Mouse (Mus musculus): ENCODE measurements at regions not wholly inside any gene's neighbourhood (a gene's known extent, or its start where the extent isn't known, plus 50 kb on each side); places are given as distances from the start of the nearest gene placed in this dataset.
"Not testable (repeated sequence)": the region's sequence is repeated elsewhere in the genome, so short reads cannot be mapped to it uniquely, and the experiment has no call there.

GRCm38 (mm10) chrX:166809165-166809564, 223.6 kb upstream of the Egfl6 start:
- ATAC-seq, result no peak
- Histone ChIP-seq H3K9ac (replicated peaks) (no peak overlapping the region), H3K4me2 (replicated peaks) (no peak overlapping the region), H3K27ac (no peak overlapping the region), H3K36me3 (no peaks in the 10 kb centered on the region), H3K9me3 (no peaks in the 10 kb centered on the region), H3K4me3 (replicated peaks) (no peak overlapping the region), H3K27me3 (peaks cover 38% of the 10 kb centered on the region; the same call in 1 of the 2 replicates), H3K4me1 (replicated peaks) (peaks cover 22% of the 10 kb centered on the region; the same call in 1 of the 2 replicates)
- WGBS, result 64% methylated on average over 3 of the region's 3 CpGs

- Histone ChIP-seq H3K4me3 (replicated peaks) (no peak overlapping the region), H3K36me3 (no peaks in the 10 kb centered on the region), H3K4me1 (replicated peaks) (peaks cover 23% of the 10 kb centered on the region; the same call in 1 of the 2 replicates), H3K9me3 (no peaks in the 10 kb centered on the region), H3K9ac (replicated peaks) (no peak overlapping the region), H3K27me3 (peaks cover 40% of the 10 kb centered on the region; the same call in 1 of the 2 replicates), H3K4me2 (replicated peaks) (no peak overlapping the region), H3K27ac (no peak overlapping the region)
- ATAC-seq, result no peak
- WGBS, result 85% methylated on average over 5 of the region's 5 CpGs
Measured at GRCm38 (mm10) chrX:166808207-166808606, 222.7 kb upstream of the Egfl6 start.

DNA sequence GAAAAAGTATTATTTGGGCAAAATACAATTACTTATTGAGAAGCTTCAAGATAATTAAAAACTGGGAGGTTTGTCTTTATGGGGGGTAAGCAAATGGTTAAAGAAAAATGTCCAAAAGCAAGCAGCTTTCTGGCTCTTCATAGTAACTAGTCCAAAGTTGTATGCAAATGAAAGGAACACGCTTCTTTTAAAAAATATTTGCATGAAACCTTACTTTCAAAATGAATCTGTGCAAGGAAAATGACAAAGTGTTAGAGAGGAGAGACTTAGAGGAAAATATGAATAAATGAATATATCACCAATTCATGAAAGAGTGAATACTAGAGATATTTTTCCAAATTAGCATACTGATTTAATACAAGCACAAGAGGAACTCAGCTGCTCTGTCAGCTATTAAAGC, 220.4 kb upstream of the Egfl6 start:
- Histone ChIP-seq H3K9me3 (no peaks in the 10 kb centered on the region), H3K4me3 (replicated peaks) (no peak overlapping the region), H3K36me3 (no peaks in the 10 kb centered on the region), H3K27me3 (peaks cover 43% of the 10 kb centered on the region), H3K9ac (replicated peaks) (no peak overlapping the region), H3K27ac (peak overlapping the region; percentile 80), H3K4me2 (replicated peaks) (no peak overlapping the region), H3K4me1 (replicated peaks) (peaks cover 25% of the 10 kb centered on the region; the same call in 1 of the 2 replicates)
- WGBS, result 33% methylated on average over 1 of the region's 1 CpGs
- ATAC-seq, result peak; percentile 10; the same call in 1 of the 2 replicates

GRCm38 (mm10) chrX:166805480-166805879, 220.0 kb upstream of the Egfl6 start:
- H3K9ac ChIP-seq (replicated peaks), result no peak overlapping the region
- H3K9me3 ChIP-seq, result no peaks in the 10 kb centered on the region
- no peaks in the 10 kb centered on the region for H3K36me3 ChIP-seq
- H3K4me1 ChIP-seq (replicated peaks), result peaks cover 25% of the 10 kb centered on the region; the same call in 1 of the 2 replicates
- H3K27ac ChIP-seq, result peak overlapping the region; percentile 80
- H3K4me3 ChIP-seq (replicated peaks), result no peak overlapping the region
- peak; percentile 77 for ATAC-seq
- no peak overlapping the region for H3K4me2 ChIP-seq (replicated peaks)
- H3K27me3 ChIP-seq, result peaks cover 43% of the 10 kb centered on the region
- 30% methylated on average over 4 of the region's 4 CpGs for WGBS

DNA sequence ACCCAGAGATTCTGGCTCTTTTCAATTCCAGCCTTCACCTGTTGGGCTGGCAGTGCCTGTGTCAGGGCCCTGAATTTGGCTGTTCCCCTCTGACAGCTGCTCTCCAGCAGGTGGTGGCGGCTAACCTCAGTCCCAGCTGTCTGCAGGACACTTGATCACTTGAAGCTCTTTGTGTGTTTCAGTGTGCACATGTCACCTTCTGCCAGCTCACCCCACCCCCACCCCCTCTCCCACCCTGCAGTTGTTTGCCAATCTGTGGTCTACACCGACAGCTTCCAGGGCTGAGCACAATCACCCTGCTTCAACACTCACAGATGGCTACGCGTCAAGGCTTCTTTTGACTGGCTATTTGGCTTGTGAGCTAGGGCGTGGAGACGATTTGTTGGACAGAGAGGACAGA, 217.7 kb upstream of the Egfl6 start:
- 32% methylated on average over 6 of the region's 6 CpGs for WGBS
- H3K4me2 ChIP-seq (replicated peaks), result no peak overlapping the region
- H3K27me3 ChIP-seq, result peaks cover 31% of the 10 kb centered on the region
- H3K27ac ChIP-seq, result peak overlapping the region; percentile 75
- H3K36me3 ChIP-seq, result no peaks in the 10 kb centered on the region
- H3K4me3 ChIP-seq (replicated peaks), result no peak overlapping the region
- peaks cover 25% of the 10 kb centered on the region; the same call in 1 of the 2 replicates for H3K4me1 ChIP-seq (replicated peaks)
- no peaks in the 10 kb centered on the region for H3K9me3 ChIP-seq
- no peak overlapping the region for H3K9ac ChIP-seq (replicated peaks)
- ATAC-seq, result peak; percentile 86

- no peaks in the 10 kb centered on the region for H3K9me3 ChIP-seq
- H3K4me2 ChIP-seq (replicated peaks), result no peak overlapping the region
- WGBS, result 43% methylated on average over 2 of the region's 2 CpGs
- peak; percentile 73 for ATAC-seq
- no peak overlapping the region for H3K4me3 ChIP-seq (replicated peaks)
- H3K36me3 ChIP-seq, result no peaks in the 10 kb centered on the region
- H3K27ac ChIP-seq, result no peak overlapping the region
- H3K4me1 ChIP-seq (replicated peaks), result peaks cover 11% of the 10 kb centered on the region; the same call in 1 of the 2 replicates
- peaks cover 36% of the 10 kb centered on the region for H3K27me3 ChIP-seq
- H3K9ac ChIP-seq (replicated peaks), result no peak overlapping the region
Measured at GRCm38 (mm10) chrX:166801017-166801416, 215.5 kb upstream of the Egfl6 start.

DNA sequence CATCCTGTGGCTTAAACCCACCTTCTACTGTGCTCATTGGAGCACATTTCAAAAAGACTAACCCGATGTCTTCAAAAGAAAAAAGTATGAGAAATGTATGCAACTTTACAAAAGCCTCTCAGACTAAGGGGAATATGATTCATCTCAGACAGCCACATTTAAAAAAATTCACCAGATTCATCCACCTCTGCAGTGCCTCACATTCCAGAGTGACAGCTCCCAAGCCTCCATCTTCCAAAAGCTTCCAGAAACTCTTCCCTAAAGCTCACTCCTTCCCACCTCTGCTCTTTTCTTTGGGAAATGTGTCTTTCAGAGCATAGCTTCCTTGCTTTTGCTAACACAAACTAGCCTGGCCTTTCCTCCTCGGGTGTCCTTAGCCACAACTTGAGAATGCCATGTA, 210.1 kb upstream of the Egfl6 start:
- no peaks in the 10 kb centered on the region for H3K9me3 ChIP-seq
- peaks cover 33% of the 10 kb centered on the region; the same call in 1 of the 2 replicates for H3K27me3 ChIP-seq
- ATAC-seq, result no peak
- no peak overlapping the region for H3K4me2 ChIP-seq (replicated peaks)
- 87% methylated on average over 2 of the region's 2 CpGs for WGBS
- no peaks in the 10 kb centered on the region for H3K4me1 ChIP-seq (replicated peaks)
- H3K4me3 ChIP-seq (replicated peaks), result no peak overlapping the region
- no peak overlapping the region for H3K9ac ChIP-seq (replicated peaks)
- H3K36me3 ChIP-seq, result no peaks in the 10 kb centered on the region
- no peak overlapping the region for H3K27ac ChIP-seq

DNA sequence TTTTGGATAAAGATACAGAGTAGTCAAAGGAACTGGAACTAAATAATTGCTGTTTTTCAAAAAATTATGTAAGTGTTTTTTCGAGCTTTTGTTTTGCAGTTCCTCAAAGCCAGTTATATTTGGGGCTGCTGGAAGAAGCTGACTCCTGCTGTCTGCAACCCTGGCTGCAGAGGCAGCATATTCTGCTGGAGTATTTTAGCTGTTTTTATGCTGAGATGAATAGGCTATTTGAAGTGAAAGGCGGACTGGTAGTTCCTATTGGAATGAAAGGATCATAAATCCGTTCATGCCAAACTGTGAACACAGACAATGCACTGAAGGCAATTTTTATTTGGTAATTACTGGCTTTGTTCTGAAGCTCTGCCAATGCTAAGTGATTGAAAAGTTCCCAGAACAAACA, 203.5 kb upstream of the Egfl6 start:
- no peak for ATAC-seq
- WGBS, result 41% methylated on average over 3 of the region's 3 CpGs
- Histone ChIP-seq H3K9ac (replicated peaks) (no peak overlapping the region), H3K36me3 (no peaks in the 10 kb centered on the region), H3K9me3 (no peaks in the 10 kb centered on the region), H3K27ac (no peak overlapping the region), H3K4me3 (replicated peaks) (no peak overlapping the region), H3K4me2 (replicated peaks) (no peak overlapping the region), H3K4me1 (replicated peaks) (no peaks in the 10 kb centered on the region), H3K27me3 (peaks cover 47% of the 10 kb centered on the region; the same call in 1 of the 2 replicates)

- not testable (repeated sequence) for H3K4me3 ChIP-seq (replicated peaks); H3K4me2 ChIP-seq (replicated peaks); H3K4me1 ChIP-seq (replicated peaks); H3K9ac ChIP-seq (replicated peaks); ATAC-seq; H3K27ac ChIP-seq; H3K36me3 ChIP-seq; H3K9me3 ChIP-seq
- WGBS, result 95% methylated on average over 1 of the region's 1 CpGs
- H3K27me3 ChIP-seq, result peaks cover 43% of the 10 kb centered on the region; the same call in 1 of the 2 replicates
Measured at GRCm38 (mm10) chrX:166787137-166787536, 201.6 kb upstream of the Egfl6 start.

- WGBS, result 64% methylated on average over 3 of the region's 3 CpGs
- Histone ChIP-seq H3K27ac (no peak overlapping the region), H3K9ac (replicated peaks) (no peak overlapping the region), H3K36me3 (no peaks in the 10 kb centered on the region), H3K4me2 (replicated peaks) (no peak overlapping the region), H3K27me3 (peaks cover 42% of the 10 kb centered on the region; the same call in 1 of the 2 replicates), H3K4me3 (replicated peaks) (no peak overlapping the region), H3K9me3 (no peaks in the 10 kb centered on the region), H3K4me1 (replicated peaks) (no peaks in the 10 kb centered on the region)
- ATAC-seq, result no peak
Measured at GRCm38 (mm10) chrX:166785615-166786014, 200.1 kb upstream of the Egfl6 start.

DNA sequence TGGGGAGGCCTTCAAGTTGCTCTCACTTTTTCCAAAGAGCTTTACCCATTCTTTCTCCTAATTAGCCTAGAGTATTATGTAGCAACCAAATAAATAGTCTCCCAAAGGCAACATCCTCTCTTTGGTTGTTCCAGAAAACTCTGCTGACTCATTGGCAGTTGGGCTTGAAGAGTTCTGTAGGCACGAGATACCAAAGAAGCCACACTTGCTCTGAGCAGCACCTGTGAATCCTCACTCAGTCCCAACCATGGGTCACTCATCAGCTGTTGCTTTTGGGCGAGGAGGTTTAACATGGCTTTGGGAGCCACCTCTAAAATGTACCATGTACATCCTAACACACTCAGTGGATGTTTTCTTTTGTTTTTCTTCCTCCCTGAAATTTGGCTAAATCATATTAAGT, 197.9 kb upstream of the Egfl6 start:
- H3K9ac ChIP-seq (replicated peaks), result no peak overlapping the region
- H3K27ac ChIP-seq, result no peak overlapping the region
- WGBS, result 72% methylated on average over 2 of the region's 2 CpGs
- no peaks in the 10 kb centered on the region for H3K4me1 ChIP-seq (replicated peaks)
- no peaks in the 10 kb centered on the region for H3K9me3 ChIP-seq
- H3K4me2 ChIP-seq (replicated peaks), result no peak overlapping the region
- H3K36me3 ChIP-seq, result no peaks in the 10 kb centered on the region
- no peak overlapping the region for H3K4me3 ChIP-seq (replicated peaks)
- ATAC-seq, result no peak
- peaks cover 41% of the 10 kb centered on the region; the same call in 1 of the 2 replicates for H3K27me3 ChIP-seq

DNA sequence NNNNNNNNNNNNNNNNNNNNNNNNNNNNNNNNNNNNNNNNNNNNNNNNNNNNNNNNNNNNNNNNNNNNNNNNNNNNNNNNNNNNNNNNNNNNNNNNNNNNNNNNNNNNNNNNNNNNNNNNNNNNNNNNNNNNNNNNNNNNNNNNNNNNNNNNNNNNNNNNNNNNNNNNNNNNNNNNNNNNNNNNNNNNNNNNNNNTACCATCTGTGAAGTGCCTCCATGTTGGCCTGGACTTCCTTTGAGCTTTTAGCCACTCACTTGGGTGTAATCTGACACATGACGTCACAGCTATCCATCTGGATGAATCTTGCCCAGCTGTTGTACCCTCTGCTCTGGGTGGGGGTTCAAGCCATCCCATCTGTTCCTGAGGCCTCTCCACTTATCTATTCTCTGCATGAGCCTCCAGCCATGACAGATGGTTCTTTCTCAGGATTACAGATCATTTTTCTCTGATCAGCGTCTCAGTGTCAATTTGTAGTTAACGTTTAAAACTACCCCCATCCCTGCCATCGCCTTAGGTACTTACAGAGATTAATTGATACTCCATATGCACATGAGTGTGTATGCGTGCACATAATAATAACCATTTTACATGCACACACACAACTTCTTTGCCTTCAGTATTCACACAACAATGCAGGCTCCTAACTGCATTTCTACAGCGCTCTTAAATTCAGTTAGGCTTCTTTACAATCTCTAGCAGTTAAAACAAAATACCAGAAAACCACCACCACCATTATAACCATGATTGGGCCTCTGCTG, 194.0 kb upstream of the Egfl6 start:
- no peaks in the 10 kb centered on the region for H3K4me1 ChIP-seq (replicated peaks)
- H3K27ac ChIP-seq, result no peak overlapping the region
- H3K27me3 ChIP-seq, result peaks cover 26% of the 10 kb centered on the region; the same call in 1 of the 2 replicates
- H3K4me2 ChIP-seq (replicated peaks), result no peak overlapping the region
- WGBS, result 67% methylated on average over 6 of the region's 6 CpGs
- ATAC-seq, result peak; percentile 77
- no peak overlapping the region for H3K9ac ChIP-seq (replicated peaks)
- H3K36me3 ChIP-seq, result no peaks in the 10 kb centered on the region
- H3K9me3 ChIP-seq, result no peaks in the 10 kb centered on the region
- H3K4me3 ChIP-seq (replicated peaks), result no peak overlapping the region
